Mouse (Mus musculus) heart, embryonic 14.5 days (tissue): ENCODE measurements around the gene Dlst. TPM values are rescaled to one million over a fixed set of nuclear protein-coding genes. Genes with fewer than 3 reads are reported as not detected.

Experiments used
- ATAC-seq: fragments of 200-750 bp; cut with Nextera tagmentation; 2 replicates; pipeline ENCODE4 v1.8.0; 2017; ENCODE audit warnings: low read depth, moderate TSS enrichment; ENCODE audit not compliant: insufficient number of reproducible peaks, insufficient read depth, low FRiP score
- H3K27ac ChIP-seq, 2 experiments: fragments of 200-500 bp in 1 of 2; fragments of 300-500 bp in 1 of 2; sonication (generic) in 1 of 2; replicated peaks in 1 of 2; 2 replicates each; pipeline ENCODE4 v1.5.1; 2012 to 2014; ENCODE audit warnings: low read depth in 2 of 2, low read length in 2 of 2, control low read depth in 1 of 2, mild to moderate bottlenecking in 1 of 2, mixed read lengths in 1 of 2; ENCODE audit not compliant: control insufficient read depth in 1 of 2, insufficient read depth in 1 of 2
- H3K27me3 ChIP-seq: fragments of 300-500 bp; sonication (generic); 2 replicates; pipeline ENCODE4 v1.6.1; 2014; ENCODE audit warnings: mild to moderate bottlenecking, low read length, control low read depth; ENCODE audit not compliant: control insufficient read depth, insufficient read depth
- H3K36me3 ChIP-seq: fragments of 300-500 bp; sonication (generic); 2 replicates; pipeline ENCODE4 v1.6.1; 2014; ENCODE audit warnings: mild to moderate bottlenecking, control low read depth, low read length, mixed read lengths; ENCODE audit not compliant: control insufficient read depth, insufficient read depth
- H3K4me1 ChIP-seq, 2 experiments: fragments of 200-500 bp in 1 of 2; fragments of 300-500 bp in 1 of 2; sonication (generic) in 1 of 2; 2 replicates each; pipeline ENCODE4 v1.6.1; 2012 to 2014; ENCODE audit warnings: low read length in 2 of 2, control low read depth in 1 of 2, mixed read lengths in 1 of 2; ENCODE audit not compliant: control insufficient read depth in 2 of 2, insufficient read depth in 2 of 2
- H3K4me2 ChIP-seq: fragments of 300-500 bp; sonication (generic); 2 replicates; pipeline ENCODE4 v1.6.1; 2014; ENCODE audit warnings: mild to moderate bottlenecking, low read length
- H3K4me3 ChIP-seq, 2 experiments: fragments of 200-500 bp in 1 of 2; fragments of 300-500 bp in 1 of 2; sonication (generic) in 1 of 2; 2 replicates each; pipeline ENCODE4 v1.5.1; 2012 to 2014; ENCODE audit warnings: low read length in 2 of 2, mild to moderate bottlenecking in 2 of 2, control low read depth in 1 of 2, low read depth in 1 of 2, moderate library complexity in 1 of 2; ENCODE audit not compliant: control insufficient read depth in 1 of 2, insufficient read depth in 1 of 2
- H3K9ac ChIP-seq: fragments of 300-500 bp; sonication (generic); 2 replicates; pipeline ENCODE4 v1.6.1; 2014; ENCODE audit warnings: mild to moderate bottlenecking, low read length
- H3K9me3 ChIP-seq: fragments of 300-500 bp; sonication (generic); 2 replicates; pipeline ENCODE4 v1.6.1; 2016; ENCODE audit warnings: low read length, control low read depth; ENCODE audit not compliant: control insufficient read depth
- WGBS: fragments of 180-500 bp; shearing (Covaris S2); extraction: QIAGEN DNeasy Blood & Tissue Kit; methylation state at CpG from one replicate; pipeline ENCODE4 v1.1.7; 2014; 5-methylcytosine and 5-hydroxymethylcytosine counted together
- polyA plus RNA-seq: library from polyadenylated mRNA; unstranded; fragments of >200 nt; fragmentation: Nextera tagmentation; extraction: Ambion mirVana; gene quantifications from 2 replicates; pipeline ENCODE4 v1.2.1, GENCODE M21; 2014

Gene Dlst
- polyA plus RNA-seq, 1 experiment from 2014 or later = 197 TPM

DNA sequence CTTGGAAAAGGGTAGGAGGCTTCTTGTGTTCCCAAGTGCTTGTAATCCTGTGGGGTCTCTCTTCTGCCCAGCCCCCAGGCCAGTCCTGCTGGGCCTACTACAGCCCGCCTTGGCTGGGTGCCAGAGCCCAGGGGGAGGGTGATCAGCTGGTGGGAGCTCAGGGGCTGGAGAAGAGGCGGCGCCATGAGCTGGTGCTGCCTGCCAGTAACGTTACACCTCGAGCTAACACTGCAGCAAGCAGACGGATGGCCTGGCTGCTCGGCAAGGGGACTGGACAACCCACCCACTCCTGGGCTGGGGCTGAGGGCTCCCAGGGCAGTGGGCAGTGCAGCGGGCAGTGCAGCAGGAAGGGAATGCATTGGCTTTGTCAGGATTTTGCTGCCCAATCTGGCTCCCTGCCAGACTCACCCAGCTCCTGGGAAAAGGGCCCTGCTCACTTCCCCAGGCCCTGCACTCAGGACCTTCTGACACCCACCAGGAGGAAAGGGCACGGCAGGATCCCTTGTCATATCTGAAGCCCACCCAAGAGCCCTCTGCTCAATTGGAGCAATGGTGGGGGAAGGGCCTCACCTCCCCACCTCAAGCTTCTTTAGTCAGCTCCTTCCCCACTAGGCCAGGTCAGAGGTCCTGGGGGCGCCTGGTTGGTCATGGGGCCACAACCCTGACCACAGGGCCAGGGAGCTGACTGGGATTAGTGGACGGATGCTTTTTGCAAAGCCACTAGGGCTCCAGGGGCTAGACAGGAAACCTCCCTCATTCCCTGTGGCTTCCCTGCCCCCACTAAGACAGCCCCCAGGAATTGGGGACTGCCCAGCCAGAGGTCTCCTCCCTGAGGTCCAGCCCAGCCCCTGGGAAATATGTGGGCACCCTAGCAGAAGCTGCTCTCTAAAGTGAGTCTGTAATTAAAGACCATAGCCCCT lies 65.6 kb downstream of the Dlst start:
- Histone ChIP-seq H3K4me2 (peak overlapping the region; percentile 72), H3K9ac (peak overlapping the region; percentile 50), H3K4me3 (peak overlapping the region; percentile 42 to 43), H3K27ac (peak overlapping the region; percentile 38 to 53; a peak in 3 of 4 replicates), H3K27me3 (peaks cover 8% of the 10 kb centered on the region; the same call in 1 of the 2 replicates), H3K9me3 (no peaks in the 10 kb centered on the region), H3K4me1 (peaks cover 44 to 45% of the 10 kb centered on the region in 2 experiments), H3K36me3 (0 out of 2 replicates have a peak, but pooled peaks cover 2% of the 10 kb centered on the region)
- 8% methylated on average over 11 of the region's 11 CpGs for WGBS
- ATAC-seq = peak; percentile 64

DNA sequence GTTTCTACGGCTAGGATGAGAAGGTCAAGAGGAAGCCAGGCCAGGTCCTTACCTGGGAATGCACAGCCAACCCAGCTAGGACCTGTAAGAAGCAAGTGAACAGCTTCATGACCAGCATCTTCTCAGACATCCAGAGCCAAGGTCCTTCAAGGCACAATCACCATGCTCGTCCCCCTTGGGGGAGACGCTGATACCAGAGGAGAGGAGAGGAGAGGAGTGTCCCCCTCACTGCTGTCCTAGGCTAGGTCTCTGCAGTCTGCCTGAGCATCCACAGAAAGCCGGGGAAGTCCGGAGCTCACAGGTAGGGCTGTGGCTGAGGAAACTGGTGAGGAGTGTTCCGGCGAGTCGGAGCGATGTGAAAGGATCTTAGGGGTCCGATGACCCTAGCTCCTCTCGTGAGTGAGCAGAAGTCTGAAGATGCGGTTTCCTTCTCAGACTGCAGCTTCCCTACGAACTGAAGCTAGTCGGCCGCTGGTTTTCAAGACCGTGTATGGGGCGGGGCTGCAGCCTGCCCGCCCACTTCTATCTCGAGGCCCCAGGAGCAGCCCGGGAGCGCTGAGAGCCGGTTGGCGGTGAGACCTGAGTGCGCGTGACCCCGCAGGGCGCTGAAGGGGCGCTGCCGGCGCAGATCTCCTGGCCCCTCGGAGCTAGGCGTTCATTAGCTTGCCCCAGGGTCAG lies 66.4 kb downstream of the Dlst start:
- peak; percentile 41 for ATAC-seq
- H3K27me3 ChIP-seq = peaks cover 8% of the 10 kb centered on the region
- peak overlapping the region; percentile 42 to 43 for H3K4me3 ChIP-seq
- H3K4me2 ChIP-seq = peak overlapping the region; percentile 72
- H3K9ac ChIP-seq = peak overlapping the region; percentile 50
- H3K36me3 ChIP-seq = no peaks in the 10 kb centered on the region
- H3K9me3 ChIP-seq = no peaks in the 10 kb centered on the region
- H3K4me1 ChIP-seq = peaks cover 50 to 52% of the 10 kb centered on the region in 2 experiments
- no peak overlapping the region for H3K27ac ChIP-seq
- 4% methylated on average over 32 of the region's 32 CpGs for WGBS

DNA sequence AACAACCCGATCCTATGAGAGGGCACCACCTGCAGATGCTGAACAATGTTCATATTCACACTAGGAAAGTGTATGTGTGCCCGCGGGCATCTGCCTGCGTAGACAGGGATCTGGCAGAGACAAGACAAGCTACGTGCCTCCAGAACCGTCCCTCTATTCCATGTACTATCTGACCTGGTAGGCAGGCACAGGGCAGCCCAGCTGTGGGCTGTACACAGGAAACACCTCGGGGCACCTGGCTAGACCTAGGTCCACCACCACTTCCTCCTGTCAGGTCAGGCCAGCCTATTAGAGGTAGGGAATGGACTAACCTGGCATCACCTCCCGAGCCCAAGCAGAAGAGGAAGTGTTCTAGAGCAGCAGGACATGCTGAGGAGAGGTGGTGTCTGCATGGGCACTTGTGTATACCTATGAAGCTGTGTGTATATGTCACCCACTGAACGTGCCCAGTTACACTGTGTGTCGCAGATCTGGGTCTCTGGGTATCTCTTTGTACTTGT lies 67.2 kb downstream of the Dlst start, which contains the start of gene Pgf:
Gene Pgf (minus strand): TSS at position 51 of the 500 bp plus-strand sequence.
- Histone ChIP-seq H3K4me1 (peaks cover 47 to 53% of the 10 kb centered on the region in 2 experiments), H3K27me3 (peaks cover 13% of the 10 kb centered on the region), H3K9ac (peak within 1 kb of the TSS; percentile 50), H3K9me3 (no peaks in the 10 kb centered on the region), H3K4me2 (peak within 1 kb of the TSS; percentile 72), H3K27ac (no peak within 1 kb of the TSS), H3K36me3 (no peaks in the 10 kb centered on the region), H3K4me3 (peak within 1 kb of the TSS; percentile 42 to 43)
- no peak for ATAC-seq
- 82% methylated on average over 10 of the region's 10 CpGs for whole genome bisulfite sequencing

DNA sequence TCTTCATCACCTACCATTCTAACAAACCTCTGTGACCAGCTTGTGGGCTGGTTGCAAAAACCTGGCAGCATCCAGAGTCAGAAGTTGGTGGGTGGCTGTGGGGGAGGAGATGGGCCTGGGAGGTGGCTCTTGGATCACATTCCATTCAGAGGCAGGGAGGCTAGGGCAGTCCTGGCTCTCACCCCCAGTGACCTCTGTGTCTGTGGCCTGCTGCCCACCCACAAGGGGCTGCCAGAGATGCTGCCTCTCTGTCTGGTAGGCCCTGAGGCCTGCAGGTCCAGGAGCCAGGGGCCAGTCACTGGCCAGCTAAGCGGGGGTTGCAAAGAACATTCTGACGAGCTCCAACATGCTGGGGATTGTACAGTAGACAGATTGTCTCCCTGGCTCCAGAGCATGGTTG lies 67.7 kb downstream of the Dlst start:
- peaks cover 13% of the 10 kb centered on the region for H3K27me3 ChIP-seq
- no peak overlapping the region for H3K4me3 ChIP-seq
- no peak overlapping the region for H3K9ac ChIP-seq
- ATAC-seq = no peak
- peaks cover 42 to 48% of the 10 kb centered on the region in 2 experiments for H3K4me1 ChIP-seq
- no peak overlapping the region for H3K4me2 ChIP-seq
- WGBS = 80% methylated on average over 2 of the region's 2 CpGs
- H3K27ac ChIP-seq = no peak overlapping the region
- no peaks in the 10 kb centered on the region for H3K9me3 ChIP-seq
- no peaks in the 10 kb centered on the region for H3K36me3 ChIP-seq

DNA sequence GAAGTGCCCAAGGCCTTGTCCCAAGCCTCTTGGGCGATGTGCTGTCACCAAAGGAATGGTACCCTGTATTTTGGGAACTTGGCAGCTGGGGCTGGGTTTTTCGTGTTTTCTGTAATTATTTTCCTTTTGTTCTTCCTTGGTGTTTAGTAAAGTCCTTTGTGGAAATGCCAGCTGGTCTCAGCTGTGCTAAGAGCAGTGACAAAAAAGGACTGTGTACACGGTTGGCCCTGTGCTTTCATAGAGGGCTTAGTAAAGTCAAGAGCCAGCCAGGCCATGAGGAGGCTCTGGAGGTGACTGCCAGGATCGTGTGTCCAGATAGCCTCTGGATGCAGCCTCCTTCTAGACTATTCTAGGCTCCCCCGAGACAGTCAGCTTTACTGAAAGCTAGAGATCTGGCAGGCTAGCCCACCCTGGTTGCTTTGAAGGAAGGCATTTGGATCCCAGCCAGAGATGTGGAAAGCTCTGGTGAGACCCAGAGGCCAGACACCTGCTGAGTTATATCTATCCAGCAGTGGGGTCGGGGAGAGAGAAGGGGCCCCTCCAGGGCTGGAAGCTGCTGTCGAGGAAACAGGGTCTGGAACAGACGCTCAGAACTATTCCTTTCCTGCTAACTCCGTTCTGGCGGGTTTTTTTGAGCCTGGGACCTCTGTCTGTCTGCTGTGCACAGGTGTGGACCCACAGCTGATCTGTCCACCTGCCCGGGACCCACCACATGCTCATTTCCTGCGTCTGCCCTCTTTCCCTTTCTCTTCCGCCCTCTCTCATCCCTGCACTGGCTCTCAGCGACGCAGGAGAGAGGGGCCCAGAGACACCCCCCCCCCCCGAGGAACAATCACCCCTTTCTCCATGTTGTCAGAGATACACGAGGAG lies 71.1 kb downstream of the Dlst start:
- H3K27ac ChIP-seq = no peak overlapping the region
- H3K4me1 ChIP-seq = peaks cover 26 to 29% of the 10 kb centered on the region in 2 experiments
- H3K4me3 ChIP-seq = no peak overlapping the region
- no peak overlapping the region for H3K9ac ChIP-seq
- H3K9me3 ChIP-seq = no peaks in the 10 kb centered on the region
- peak overlapping the region; percentile 35 for H3K4me2 ChIP-seq
- peaks cover 13% of the 10 kb centered on the region for H3K27me3 ChIP-seq
- 25% methylated on average over 17 of the region's 17 CpGs for WGBS
- H3K36me3 ChIP-seq = no peaks in the 10 kb centered on the region
- no peak for ATAC-seq

DNA sequence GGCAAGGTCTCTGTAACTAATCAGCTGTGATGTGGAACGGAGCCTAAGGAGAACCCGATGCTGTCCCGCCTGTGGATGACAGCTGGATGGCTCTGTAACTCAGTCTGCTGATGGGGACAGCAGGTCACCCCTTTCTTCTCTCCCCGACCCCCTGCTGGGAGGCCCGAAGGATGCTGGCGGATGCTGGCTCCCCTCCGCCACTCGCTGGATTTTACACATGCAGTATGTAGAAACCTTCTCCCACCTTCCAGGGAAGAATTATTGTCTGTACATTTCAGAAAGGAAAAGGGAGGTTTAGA lies 71.7 kb downstream of the Dlst start:
- Histone ChIP-seq H3K9me3 (no peaks in the 10 kb centered on the region), H3K4me3 (no peak overlapping the region), H3K27ac (no peak overlapping the region), H3K4me2 (peak overlapping the region; percentile 35), H3K36me3 (no peaks in the 10 kb centered on the region), H3K9ac (no peak overlapping the region), H3K27me3 (peaks cover 13% of the 10 kb centered on the region), H3K4me1 (peaks cover 22 to 25% of the 10 kb centered on the region in 2 experiments)
- no peak for ATAC-seq
- WGBS = 24% methylated on average over 8 of the region's 8 CpGs

DNA sequence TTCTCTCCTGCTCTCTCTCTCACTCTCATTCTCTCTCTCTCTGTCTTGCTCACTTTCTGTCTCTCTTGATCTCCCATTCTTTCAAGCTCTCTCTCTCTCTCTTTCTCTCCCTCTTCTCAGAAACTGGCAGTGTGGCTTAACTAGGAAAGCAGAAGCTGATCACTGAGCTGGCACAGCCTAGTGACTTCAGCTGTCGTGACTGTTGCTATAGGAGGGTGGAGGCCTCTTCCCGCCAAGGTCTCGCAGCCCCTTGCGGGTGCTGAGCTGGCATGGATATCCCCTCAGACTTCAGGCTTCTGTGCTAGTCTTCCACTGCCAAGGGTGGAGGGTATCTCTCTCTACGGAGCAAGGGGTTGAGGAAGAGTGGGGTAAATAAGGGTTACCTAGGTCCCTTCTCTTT lies 72.3 kb downstream of the Dlst start:
- Histone ChIP-seq H3K4me1 (peaks cover 19 to 22% of the 10 kb centered on the region in 2 experiments), H3K27me3 (peaks cover 13% of the 10 kb centered on the region), H3K4me2 (no peak overlapping the region), H3K36me3 (no peaks in the 10 kb centered on the region), H3K9ac (no peak overlapping the region), H3K27ac (no peak overlapping the region), H3K4me3 (no peak overlapping the region), H3K9me3 (no peaks in the 10 kb centered on the region)
- no peak for ATAC-seq
- WGBS = 81% methylated on average over 5 of the region's 5 CpGs
